Mouse (Mus musculus) liver, embryonic 14.5 days (tissue): ENCODE data around the gene Tspan31.
A peak's percentile ranks its signal among the peaks of the same experiment; 100 is the strongest.

Source experiments
- CTCF ChIP-seq: IDR thresholded peaks from 2 replicates; pipeline ENCODE4 v1.5.1; 2016; ENCODE audit warnings: antibody characterized with exemption, low read depth, control low read depth
- EP300 ChIP-seq: IDR thresholded peaks from 2 replicates; pipeline ENCODE4 v1.6.1; 2016; ENCODE audit warnings: antibody characterized with exemption, low read depth

GRCm38 (mm10) chr10:127054646-127055045 lies 15.4 kb downstream of the Tspan31 start:
- TF ChIP-seq EP300: no peak
- peak; percentile 26; the same call in 1 of the 2 replicates for TF ChIP-seq CTCF
